Mouse (Mus musculus) hindbrain, embryonic 13.5 days (tissue): ENCODE data around the gene Tnfrsf17. TPM values are rescaled to one million over a fixed set of nuclear protein-coding genes. Genes with fewer than 3 reads are reported as not detected.

Experiments
- ATAC-seq: fragments of 200-750 bp; cut with Nextera tagmentation; 2 replicates; pipeline ENCODE4 v1.8.0; 2017; ENCODE audit warnings: moderate TSS enrichment; ENCODE audit not compliant: low FRiP score
- H3K27ac ChIP-seq: fragments of 300-500 bp; sonication (generic); 2 replicates; pipeline ENCODE4 v1.5.1; 2015; ENCODE audit warnings: inconsistent platforms, mild to moderate bottlenecking, moderate library complexity
- H3K27me3 ChIP-seq: fragments of 300-500 bp; sonication (generic); 2 replicates; pipeline ENCODE4 v1.6.1; 2015; ENCODE audit warnings: mild to moderate bottlenecking, inconsistent platforms
- H3K36me3 ChIP-seq: fragments of 300-500 bp; sonication (generic); 2 replicates; pipeline ENCODE4 v1.6.1; 2015; ENCODE audit warnings: mild to moderate bottlenecking, inconsistent platforms
- H3K4me1 ChIP-seq: fragments of 300-500 bp; sonication (generic); replicated peaks from 2 replicates; pipeline ENCODE4 v1.6.1; 2015; ENCODE audit warnings: inconsistent platforms
- H3K4me2 ChIP-seq: fragments of 300-500 bp; sonication (generic); 2 replicates; pipeline ENCODE4 v1.6.1; 2015; ENCODE audit warnings: inconsistent platforms, mild to moderate bottlenecking, moderate library complexity
- H3K4me3 ChIP-seq: fragments of 300-500 bp; sonication (generic); 2 replicates; pipeline ENCODE4 v1.5.1; 2015; ENCODE audit warnings: mild to moderate bottlenecking, inconsistent platforms
- H3K9ac ChIP-seq: fragments of 300-500 bp; sonication (generic); 2 replicates; pipeline ENCODE4 v1.6.1; 2015; ENCODE audit warnings: mild to moderate bottlenecking, inconsistent platforms
- H3K9me3 ChIP-seq: fragments of 300-500 bp; sonication (generic); 2 replicates; pipeline ENCODE4 v1.6.1; 2016; ENCODE audit warnings: inconsistent platforms
- WGBS: fragments of 180-500 bp; shearing (Covaris S2); methylation state at CpG from one replicate; pipeline ENCODE4 v1.1.7; 2015; 5-methylcytosine and 5-hydroxymethylcytosine counted together
- polyA plus RNA-seq: library from polyadenylated mRNA; unstranded; fragments of >200 nt; fragmentation: Nextera tagmentation; extraction: Ambion mirVana; gene quantifications from 2 replicates; pipeline ENCODE4 v1.2.1, GENCODE M21; 2015

Tnfrsf17 gene
- polyA plus RNA-seq, 1 experiment from 2014 or later, result not detected

- no peak overlapping the region for H3K4me2 ChIP-seq
- H3K9me3 ChIP-seq, result no peaks in the 10 kb centered on the region
- no peaks in the 10 kb centered on the region for H3K4me1 ChIP-seq
- no peaks in the 10 kb centered on the region for H3K27me3 ChIP-seq
- no peak for ATAC-seq
- H3K9ac ChIP-seq, result no peak overlapping the region
- H3K4me3 ChIP-seq, result no peak overlapping the region
- H3K27ac ChIP-seq, result no peak overlapping the region
- no peaks in the 10 kb centered on the region for H3K36me3 ChIP-seq
- WGBS, result 91% methylated on average over 2 of the region's 2 CpGs
These were observed 8.1 kb upstream of the Tnfrsf17 start for GRCm38 (mm10) chr16:11305531-11305930.

DNA sequence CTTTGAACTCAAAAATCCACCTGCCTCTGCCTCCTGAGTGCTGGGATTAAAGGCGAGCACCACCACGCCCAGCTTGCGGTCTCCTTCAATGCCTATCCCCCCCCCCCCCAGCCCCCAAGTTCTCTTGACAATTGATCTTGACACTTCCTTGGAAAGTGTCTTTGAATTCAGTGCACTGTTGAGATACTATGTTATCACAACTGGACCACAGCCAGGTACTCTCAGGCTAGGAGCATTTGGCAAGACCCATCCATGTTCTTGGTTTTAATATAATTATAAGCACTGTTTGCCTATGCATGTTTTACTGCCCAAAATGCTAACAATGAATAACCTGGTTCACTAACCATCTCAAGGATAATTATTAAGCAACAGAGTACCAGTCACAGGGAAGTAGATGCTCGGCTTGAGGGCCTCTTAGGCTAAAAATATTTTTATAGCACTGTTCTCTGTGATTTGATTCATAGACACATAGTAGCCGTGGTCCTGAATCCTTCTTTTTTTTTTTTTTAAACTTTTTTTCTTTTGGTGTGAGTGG, 2.2 kb downstream of the Tnfrsf17 start:
- no peaks in the 10 kb centered on the region for H3K27me3 ChIP-seq
- WGBS, result 83% methylated on average over 5 of the region's 5 CpGs
- no peak overlapping the region for H3K9ac ChIP-seq

DNA sequence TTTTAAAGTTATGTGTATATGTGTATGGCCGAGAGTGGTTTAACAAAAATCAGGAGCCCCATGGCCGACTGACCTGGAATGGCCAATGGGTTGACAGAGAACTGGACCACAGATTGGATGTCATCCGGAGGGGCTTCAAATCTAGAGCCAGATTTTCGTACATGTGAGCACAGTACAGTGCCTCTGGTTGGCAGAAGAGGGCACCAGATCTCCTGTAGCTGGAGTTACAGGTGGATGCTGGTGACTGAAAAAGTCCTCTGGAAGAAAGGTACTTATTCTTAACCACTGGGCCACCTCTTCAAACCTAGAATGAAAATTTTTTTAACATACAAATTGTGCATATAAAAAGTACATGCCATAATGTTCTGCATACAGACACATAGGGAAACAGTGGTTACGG, 3.1 kb downstream of the Tnfrsf17 start:
- whole genome bisulfite sequencing, result 74% methylated on average over 5 of the region's 5 CpGs
- Histone ChIP-seq H3K4me2 (no peak overlapping the region), H3K27me3 (no peaks in the 10 kb centered on the region), H3K36me3 (no peaks in the 10 kb centered on the region), H3K9ac (no peak overlapping the region), H3K9me3 (no peaks in the 10 kb centered on the region), H3K4me1 (no peaks in the 10 kb centered on the region), H3K27ac (no peak overlapping the region), H3K4me3 (no peak overlapping the region)
- no peak for ATAC-seq

More for the DNA sequence above, 2.2 kb downstream of the Tnfrsf17 start:
- Histone ChIP-seq H3K27ac (no peak overlapping the region), H3K4me3 (no peak overlapping the region), H3K4me1 (no peaks in the 10 kb centered on the region), H3K9me3 (no peaks in the 10 kb centered on the region), H3K4me2 (no peak overlapping the region), H3K36me3 (no peaks in the 10 kb centered on the region)
- no peak for ATAC-seq

DNA sequence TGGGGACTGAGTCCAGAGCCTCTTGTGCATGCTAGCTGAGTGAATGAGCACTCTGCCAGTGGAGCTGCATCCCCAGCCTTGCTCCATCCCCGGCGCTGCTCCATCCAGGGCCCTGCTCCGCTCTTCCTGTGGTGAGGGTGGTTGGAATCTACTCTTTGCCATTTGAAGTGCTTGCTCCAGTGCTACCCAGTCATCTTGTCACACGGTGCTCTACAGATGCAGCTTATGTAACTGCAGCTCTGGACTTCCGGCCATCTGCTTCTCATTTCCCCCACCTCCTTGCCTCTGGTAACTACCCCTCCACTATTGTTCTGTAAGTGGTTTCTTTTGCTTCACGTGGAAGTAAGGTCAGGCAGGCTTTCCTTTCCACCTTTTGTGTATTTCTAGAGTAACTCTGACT, 3.7 kb downstream of the Tnfrsf17 start:
- no peak overlapping the region for H3K9ac ChIP-seq
- H3K4me3 ChIP-seq, result no peak overlapping the region
- no peaks in the 10 kb centered on the region for H3K9me3 ChIP-seq
- peaks cover 5% of the 10 kb centered on the region for H3K4me1 ChIP-seq
- ATAC-seq, result no peak
- no peaks in the 10 kb centered on the region for H3K36me3 ChIP-seq
- no peak overlapping the region for H3K27ac ChIP-seq
- no peaks in the 10 kb centered on the region for H3K27me3 ChIP-seq
- 75% methylated on average over 6 of the region's 6 CpGs for WGBS
- no peak overlapping the region for H3K4me2 ChIP-seq

GRCm38 (mm10) chr16:11322409-11323323, 9.1 kb downstream of the Tnfrsf17 start, which contains the start of gene Snx29:
TSS of gene Snx29 (plus strand) at chr16:11322908.
- Histone ChIP-seq H3K4me1 (peaks cover 13% of the 10 kb centered on the region), H3K9ac (peak within 1 kb of the TSS; percentile 88), H3K27ac (peak within 1 kb of the TSS; percentile 93), H3K9me3 (no peaks in the 10 kb centered on the region), H3K4me2 (peak within 1 kb of the TSS; percentile 95), H3K27me3 (no peaks in the 10 kb centered on the region), H3K4me3 (peak within 1 kb of the TSS; percentile 80), H3K36me3 (no peaks in the 10 kb centered on the region)
- peak; percentile 99 for ATAC-seq
- WGBS, result 4% methylated on average over 61 of the region's 61 CpGs

DNA sequence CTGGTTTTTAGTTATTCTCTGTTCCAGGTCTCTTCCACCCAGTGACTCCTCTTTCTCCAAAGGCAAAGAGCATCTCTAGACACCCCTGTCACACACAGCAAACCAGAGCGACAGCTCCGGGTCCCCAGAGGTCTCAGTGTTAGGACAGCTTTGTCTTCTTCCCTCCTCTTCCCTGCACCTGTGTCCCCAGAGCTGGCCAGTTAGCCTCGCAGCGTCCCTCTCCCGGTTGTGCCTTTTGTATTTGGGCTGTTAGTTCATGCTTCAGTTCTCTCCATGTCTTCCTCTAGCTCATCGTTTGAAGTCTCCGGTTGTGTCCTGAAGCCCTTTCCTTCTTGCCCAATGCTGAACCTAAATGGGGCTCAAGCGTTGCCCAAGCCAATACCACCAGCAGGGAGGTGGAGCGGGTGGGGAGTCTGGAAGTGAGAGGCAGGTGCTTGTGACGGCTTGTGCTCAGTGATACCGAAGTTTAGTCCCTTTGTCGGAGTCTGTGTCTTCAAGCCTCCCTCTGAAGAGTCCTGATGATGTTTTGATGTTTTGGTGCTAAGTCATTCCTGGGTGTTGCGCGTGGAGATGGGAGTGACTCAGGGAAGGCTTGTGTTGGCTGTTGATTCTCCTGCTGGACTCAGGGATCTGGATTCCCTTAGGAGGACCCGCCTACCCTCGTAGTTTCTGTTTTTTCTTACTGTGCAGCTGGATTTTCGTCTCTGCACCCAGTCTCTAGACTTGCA, 9.9 kb downstream of the Tnfrsf17 start:
- WGBS, result 5% methylated on average over 17 of the region's 17 CpGs
- peak; percentile 60 for ATAC-seq
- no peaks in the 10 kb centered on the region for H3K9me3 ChIP-seq
- H3K27ac ChIP-seq, result peak overlapping the region; percentile 93
- H3K36me3 ChIP-seq, result no peaks in the 10 kb centered on the region
- no peaks in the 10 kb centered on the region for H3K27me3 ChIP-seq
- H3K9ac ChIP-seq, result peak overlapping the region; percentile 88
- H3K4me3 ChIP-seq, result peak overlapping the region; percentile 80
- peaks cover 13% of the 10 kb centered on the region for H3K4me1 ChIP-seq
- peak overlapping the region; percentile 95 for H3K4me2 ChIP-seq

DNA sequence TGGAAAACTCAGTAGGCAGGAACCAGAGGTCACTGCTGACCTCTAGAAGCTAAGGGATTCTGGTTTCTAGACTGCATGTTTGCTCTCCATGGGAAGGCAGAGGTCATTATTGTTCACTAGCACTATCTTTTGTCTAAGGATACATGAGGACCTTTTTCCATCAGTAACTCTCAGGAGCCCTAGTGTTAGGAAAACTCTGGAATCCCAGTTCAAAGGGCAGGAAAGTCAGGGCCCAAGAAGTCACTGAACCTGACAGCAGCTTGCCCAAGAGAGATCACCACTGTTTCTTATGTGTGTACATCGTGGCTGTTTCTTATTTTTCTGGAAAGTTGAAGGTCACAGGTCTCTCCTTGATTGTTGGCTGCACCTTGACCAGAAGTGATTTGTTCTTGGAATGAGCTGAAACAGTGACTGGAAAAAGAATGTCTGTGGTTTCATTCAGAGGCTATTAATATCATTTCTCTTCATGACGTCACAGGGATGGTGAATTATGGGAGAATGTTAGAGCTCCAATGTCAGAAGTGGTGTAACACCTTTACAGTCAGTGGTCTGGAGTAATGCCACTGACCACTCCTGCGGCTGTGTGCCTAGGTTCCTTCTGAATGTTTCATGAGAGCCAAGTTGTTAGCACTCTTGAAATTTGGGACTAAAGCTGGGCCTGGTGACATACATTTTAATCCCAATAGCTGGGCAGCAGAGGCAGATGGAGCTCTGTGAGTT, 16.6 kb downstream of the Tnfrsf17 start:
- H3K9me3 ChIP-seq, result no peaks in the 10 kb centered on the region; the same call in 1 of the 2 replicates
- no peak overlapping the region for H3K27ac ChIP-seq
- no peak overlapping the region for H3K4me2 ChIP-seq
- no peaks in the 10 kb centered on the region for H3K27me3 ChIP-seq
- no peak overlapping the region for H3K4me3 ChIP-seq
- no peak for ATAC-seq
- no peak overlapping the region for H3K9ac ChIP-seq
- peaks cover 5% of the 10 kb centered on the region for H3K36me3 ChIP-seq
- H3K4me1 ChIP-seq, result no peaks in the 10 kb centered on the region
- 90% methylated on average over 3 of the region's 3 CpGs for WGBS

- Histone ChIP-seq H3K9ac (no peak overlapping the region), H3K4me1 (no peaks in the 10 kb centered on the region), H3K4me3 (no peak overlapping the region), H3K27me3 (no peaks in the 10 kb centered on the region), H3K36me3 (peaks cover 5% of the 10 kb centered on the region), H3K4me2 (no peak overlapping the region), H3K9me3 (no peaks in the 10 kb centered on the region; the same call in 1 of the 2 replicates), H3K27ac (no peak overlapping the region)
- 89% methylated on average over 1 of the region's 1 CpGs for WGBS
- no peak for ATAC-seq
These were observed 17.4 kb downstream of the Tnfrsf17 start for GRCm38 (mm10) chr16:11331030-11331429.

GRCm38 (mm10) chr16:11343292-11343815, 29.7 kb downstream of the Tnfrsf17 start:
- Histone ChIP-seq H3K4me3 (no peak overlapping the region), H3K27ac (no peak overlapping the region), H3K9me3 (no peaks in the 10 kb centered on the region), H3K36me3 (0 out of 2 replicates have a peak, but pooled peaks cover 5% of the 10 kb centered on the region), H3K27me3 (no peaks in the 10 kb centered on the region), H3K4me2 (no peak overlapping the region), H3K9ac (no peak overlapping the region), H3K4me1 (no peaks in the 10 kb centered on the region)
- WGBS, result 87% methylated on average over 4 of the region's 4 CpGs
- no peak for ATAC-seq

DNA sequence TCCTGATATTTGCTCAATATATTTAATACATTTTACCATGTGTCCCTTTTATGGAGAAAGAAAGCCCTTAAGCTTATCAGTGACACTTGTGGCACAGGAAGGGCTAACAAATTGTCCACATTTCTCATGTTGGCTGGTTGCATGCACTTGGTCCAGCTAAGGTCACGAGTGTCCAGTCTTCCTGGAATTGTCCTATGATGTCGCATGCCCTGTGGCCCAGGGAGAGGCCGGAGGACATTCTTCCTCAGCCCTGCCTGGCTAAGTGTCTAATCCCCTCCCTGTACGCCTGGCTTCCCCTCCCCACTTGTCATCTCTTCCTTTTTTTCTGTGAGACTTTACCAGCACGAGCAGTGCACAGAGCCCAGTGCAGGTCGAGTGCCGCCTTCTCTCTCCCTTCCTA, 38.3 kb downstream of the Tnfrsf17 start:
- no peaks in the 10 kb centered on the region for H3K27me3 ChIP-seq
- 74% methylated on average over 7 of the region's 7 CpGs for WGBS
- H3K9me3 ChIP-seq, result no peaks in the 10 kb centered on the region
- no peak overlapping the region for H3K4me3 ChIP-seq
- peaks cover 47% of the 10 kb centered on the region for H3K36me3 ChIP-seq
- no peak overlapping the region for H3K27ac ChIP-seq
- no peak for ATAC-seq
- no peak overlapping the region for H3K9ac ChIP-seq
- H3K4me1 ChIP-seq, result no peaks in the 10 kb centered on the region
- no peak overlapping the region for H3K4me2 ChIP-seq

DNA sequence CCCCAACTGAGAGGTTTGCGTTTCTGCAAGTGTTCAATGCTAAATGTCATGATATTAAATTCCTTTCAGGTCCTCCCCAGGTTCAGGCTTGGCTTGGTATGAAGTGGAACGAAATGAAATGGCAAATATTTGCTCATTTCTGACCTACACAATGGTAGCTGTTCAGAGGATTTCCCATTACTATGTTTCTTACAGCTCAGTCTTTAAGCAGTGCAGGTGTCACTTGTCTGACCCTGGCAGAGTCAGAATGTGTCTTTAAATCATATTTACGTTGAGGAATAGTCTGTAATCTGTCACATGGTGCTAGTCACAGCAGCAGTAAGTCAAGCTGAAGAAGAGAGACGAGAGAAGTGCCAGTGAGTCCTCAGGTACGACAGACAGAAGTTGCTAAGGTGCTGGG, 45.6 kb downstream of the Tnfrsf17 start:
- Histone ChIP-seq H3K4me1 (peaks cover 5% of the 10 kb centered on the region), H3K4me3 (no peak overlapping the region), H3K4me2 (no peak overlapping the region), H3K27me3 (no peaks in the 10 kb centered on the region), H3K9ac (no peak overlapping the region), H3K36me3 (peaks cover 16% of the 10 kb centered on the region), H3K27ac (no peak overlapping the region), H3K9me3 (no peaks in the 10 kb centered on the region; the same call in 1 of the 2 replicates)
- ATAC-seq, result no peak
- WGBS, result 82% methylated on average over 5 of the region's 5 CpGs
